Comparison of ENCODE assay signal across 20 mouse cellular contexts in the genomic region with DNA sequence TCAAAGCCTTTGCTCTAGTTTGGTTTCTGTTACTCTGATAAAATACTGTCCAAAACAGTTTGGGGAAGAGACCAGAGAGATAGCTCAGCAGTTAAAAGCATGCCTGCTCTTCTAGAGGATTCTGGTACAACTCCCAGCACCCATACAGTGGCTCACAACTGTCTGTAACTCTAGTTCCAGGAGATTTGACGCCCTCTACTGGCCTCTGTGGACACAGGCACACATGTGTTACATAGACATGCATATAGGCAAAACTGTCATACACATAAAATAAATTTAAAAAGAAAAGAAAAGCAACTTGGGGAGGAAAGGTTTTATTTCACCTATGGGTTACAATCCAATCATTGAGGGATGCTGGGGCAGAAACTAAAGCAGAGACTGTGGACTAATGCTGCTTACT. TPM values are rescaled to one million over a fixed set of nuclear protein-coding genes. Genes with fewer than 3 reads are reported as not detected.
A peak's percentile ranks its signal among the peaks of the same experiment; 100 is the strongest.
DNase-seq lines count a peak whose midpoint lies in the region; ATAC-seq and TF ChIP-seq lines count a peak whose summit lies in the region.
"Had no signal": no experiment of that assay in that cellular context is flagged by ENCODE, and none has a peak within 500 bp of the region (broad histone marks: within the 10 kb centered on the region; RNA-seq: fewer than 3 reads in every experiment).

No protein-coding gene starts in this region.

- H3K9me3 ChIP-seq in midbrain, postnatal 0 days (ENCODE audit: low read length) = no peaks in the 10 kb centered on the region
- no peaks in the 10 kb centered on the region for H3K9me3 ChIP-seq in midbrain, embryonic 16.5 days (replicated peaks; ENCODE audit: control insufficient read depth, low read length, poor library complexity, severe bottlenecking)
- H3K9me3 ChIP-seq in MEL (replicated peaks; ENCODE audit: insufficient read depth, low read length) = no peaks in the 10 kb centered on the region
- H3K9me3 ChIP-seq in stomach, postnatal 0 days (ENCODE audit: control insufficient read depth, low read length) = no peaks in the 10 kb centered on the region
- H3K9me3 ChIP-seq: embryonic facial prominence, embryonic 13.5 days; forebrain, embryonic 13.5 days; heart, embryonic 12.5 days; hindbrain, embryonic 10.5 days had no signal

- TF ChIP-seq EP300 in MEL (IDR thresholded peaks at IDR 0.05; ENCODE audit: low read depth in 1 of 2, low read length in 2 of 2) = no peak
- no peak for TF ChIP-seq EP300 in stomach, postnatal 0 days (optimal IDR thresholded peaks at IDR 0.05)

- TF ChIP-seq CTCF in layer of hippocampus, adult 2 months (conservative IDR thresholded peaks at IDR 0.05) = peak; percentile 33
- TF ChIP-seq CTCF in midbrain, postnatal 0 days (IDR thresholded peaks at IDR 0.05) = peak; percentile 22; the same call in 1 of the 2 replicates
- TF ChIP-seq CTCF in MEL (IDR thresholded peaks at IDR 0.05 in 2 of 3, conservative IDR thresholded peaks at IDR 0.05 in 1 of 3; ENCODE audit: control insufficient read depth in 1 of 3, insufficient read depth in 1 of 3, low read depth in 2 of 3, low read length in 3 of 3, poor library complexity in 1 of 3, severe bottlenecking in 1 of 3) = peak; percentile 17 to 55 (median 46); a peak in 5 of 6 replicates
- peak; percentile 24; the same call in 1 of the 2 replicates for TF ChIP-seq CTCF in stomach, postnatal 0 days (IDR thresholded peaks at IDR 0.05; ENCODE audit: low read depth)

- no peak for DNase-seq in layer of hippocampus, adult 2 months (ENCODE audit: low spot score in 2 of 2)
- DNase-seq in layer of hippocampus, postnatal 10 days (ENCODE audit: low spot score in 2 of 2) = no peak
- no peak for DNase-seq in midbrain, postnatal 0 days (ENCODE audit: low spot score)
- peak; percentile 47 for DNase-seq in MEL (ENCODE audit: low read depth, low spot score)
- no peak for DNase-seq in stomach, postnatal 0 days (ENCODE audit: low spot score)
- DNase-seq in right cerebral cortex, postnatal 10 days (ENCODE audit: low spot score in 2 of 2) = no peak
- DNase-seq in thymus, postnatal 4 days = no peak
- DNase-seq: adrenal gland, postnatal 14 days; cerebellum, adult 18-20 months; cerebellum, adult 9-11 months; cerebellum, postnatal 36 days; gastrocnemius, postnatal 25 days had no signal

- H3K4me3 ChIP-seq in layer of hippocampus, adult 2 months = no peak overlapping the region
- H3K4me3 ChIP-seq in midbrain, postnatal 0 days (ENCODE audit: low read depth, low read length) = no peak overlapping the region
- H3K4me3 ChIP-seq in midbrain, embryonic 16.5 days (ENCODE audit: low read depth, low read length) = no peak overlapping the region
- H3K4me3 ChIP-seq in MEL (ENCODE audit: control insufficient read depth in 1 of 2, insufficient read depth in 1 of 2, low read depth in 2 of 2, low read length in 2 of 2) = no peak overlapping the region
- no peak overlapping the region for H3K4me3 ChIP-seq in stomach, postnatal 0 days (ENCODE audit: low read depth, low read length)
- H3K4me3 ChIP-seq: embryonic facial prominence, embryonic 13.5 days; forebrain, embryonic 13.5 days; heart, embryonic 12.5 days; hindbrain, embryonic 10.5 days had no signal

- peak; percentile 52 for TF ChIP-seq RAD21 in MEL (IDR thresholded peaks at IDR 0.05; ENCODE audit: low read depth, low read length)

- no peak overlapping the region for H3K4me2 ChIP-seq in midbrain, postnatal 0 days (ENCODE audit: low read depth, low read length, poor library complexity, severe bottlenecking)
- no peak overlapping the region for H3K4me2 ChIP-seq in midbrain, embryonic 16.5 days (ENCODE audit: low read length)
- no peak overlapping the region for H3K4me2 ChIP-seq in stomach, postnatal 0 days (replicated peaks; ENCODE audit: low read depth)
- H3K4me2 ChIP-seq: embryonic facial prominence, embryonic 13.5 days; forebrain, embryonic 13.5 days; heart, embryonic 12.5 days; hindbrain, embryonic 14.5 days had no signal

- WGBS in midbrain, postnatal 0 days = 65% methylated on average over 1 of the region's 1 CpGs
- 71% methylated on average over 1 of the region's 1 CpGs for WGBS in midbrain, embryonic 16.5 days
- whole genome bisulfite sequencing in stomach, postnatal 0 days = 51% methylated on average over 1 of the region's 1 CpGs

- TF ChIP-seq POLR2A in MEL (IDR thresholded peaks at IDR 0.05; ENCODE audit: control insufficient read depth in 1 of 2, insufficient read depth in 1 of 2, low read depth in 1 of 2, low read length in 2 of 2, poor library complexity in 1 of 2) = no peak

- H3K79me2 ChIP-seq in MEL (ENCODE audit: control insufficient read depth, insufficient read depth, low read length, poor library complexity) = no peaks in the 10 kb centered on the region

- no peak overlapping the region for H3K27ac ChIP-seq in layer of hippocampus, adult 2 months
- H3K27ac ChIP-seq in midbrain, postnatal 0 days (ENCODE audit: low read depth, low read length) = no peak overlapping the region
- H3K27ac ChIP-seq in midbrain, embryonic 16.5 days (ENCODE audit: low read length) = no peak overlapping the region
- H3K27ac ChIP-seq in MEL (ENCODE audit: control insufficient read depth, low read depth, low read length) = no peak overlapping the region
- H3K27ac ChIP-seq in stomach, postnatal 0 days (replicated peaks) = no peak overlapping the region
- H3K27ac ChIP-seq: embryonic facial prominence, embryonic 13.5 days; forebrain, embryonic 13.5 days; hindbrain, embryonic 10.5 days; hindbrain, embryonic 14.5 days had no signal

- no peak for ATAC-seq in midbrain, postnatal 0 days (ENCODE audit: low FRiP score)
- no peak for ATAC-seq in midbrain, embryonic 16.5 days
- no peak for ATAC-seq in stomach, postnatal 0 days (ENCODE audit: low FRiP score, low TSS enrichment)
- ATAC-seq: activated CD4-positive, CD25-positive, alpha-beta regulatory T cell, adult 4 months; forebrain, embryonic 13.5 days; inflammation-experienced regulatory T-cells, adult 6 months had no signal

- H3K27me3 ChIP-seq in midbrain, postnatal 0 days (ENCODE audit: insufficient read depth, low read length) = no peaks in the 10 kb centered on the region
- no peaks in the 10 kb centered on the region for H3K27me3 ChIP-seq in midbrain, embryonic 16.5 days (ENCODE audit: control insufficient read depth, insufficient read depth, low read depth, low read length)
- no peaks in the 10 kb centered on the region for H3K27me3 ChIP-seq in MEL (ENCODE audit: control insufficient read depth in 1 of 2, insufficient read depth in 2 of 2, low read length in 2 of 2)
- H3K27me3 ChIP-seq in stomach, postnatal 0 days (ENCODE audit: control insufficient read depth, insufficient read depth, low read length) = no peaks in the 10 kb centered on the region
- H3K27me3 ChIP-seq: embryonic facial prominence, embryonic 13.5 days; forebrain, embryonic 13.5 days; heart, embryonic 12.5 days had no signal

- peaks cover 53% of the 10 kb centered on the region for H3K36me3 ChIP-seq in midbrain, postnatal 0 days (ENCODE audit: insufficient read depth, low read length)
- peaks cover 36% of the 10 kb centered on the region for H3K36me3 ChIP-seq in midbrain, embryonic 16.5 days (ENCODE audit: control insufficient read depth, insufficient read depth, low read length)
- H3K36me3 ChIP-seq in MEL (ENCODE audit: control insufficient read depth in 1 of 2, insufficient read depth in 2 of 2, low read length in 2 of 2) = peaks cover 0 to 13% of the 10 kb centered on the region in 2 experiments; a peak in 2 of 4 replicates
- H3K36me3 ChIP-seq in stomach, postnatal 0 days (ENCODE audit: control insufficient read depth, insufficient read depth, low read length) = peaks cover 9% of the 10 kb centered on the region; the same call in 1 of the 2 replicates

- no peaks in the 10 kb centered on the region for H3K4me1 ChIP-seq in midbrain, postnatal 0 days (ENCODE audit: insufficient read depth, low read length)
- no peaks in the 10 kb centered on the region for H3K4me1 ChIP-seq in midbrain, embryonic 16.5 days (ENCODE audit: control insufficient read depth, insufficient read depth, low read length)
- H3K4me1 ChIP-seq in MEL (ENCODE audit: control insufficient read depth in 1 of 2, insufficient read depth in 2 of 2, low read length in 2 of 2) = no peaks in the 10 kb centered on the region
- H3K4me1 ChIP-seq in stomach, postnatal 0 days (replicated peaks; ENCODE audit: control insufficient read depth, insufficient read depth) = no peaks in the 10 kb centered on the region
- H3K4me1 ChIP-seq: embryonic facial prominence, embryonic 13.5 days; forebrain, embryonic 13.5 days; heart, embryonic 12.5 days; hindbrain, embryonic 10.5 days had no signal

- H3K9ac ChIP-seq in midbrain, postnatal 0 days (replicated peaks; ENCODE audit: low read length, poor library complexity, severe bottlenecking) = no peak overlapping the region
- H3K9ac ChIP-seq in midbrain, embryonic 16.5 days (ENCODE audit: low read depth, low read length) = no peak overlapping the region
- H3K9ac ChIP-seq in MEL (ENCODE audit: control insufficient read depth, low read depth, low read length, poor library complexity, severe bottlenecking) = no peak overlapping the region
- no peak overlapping the region for H3K9ac ChIP-seq in stomach, postnatal 0 days (ENCODE audit: low read length)
- H3K9ac ChIP-seq: embryonic facial prominence, embryonic 13.5 days; forebrain, embryonic 13.5 days; heart, embryonic 12.5 days; hindbrain, embryonic 14.5 days had no signal

RNA-seq across cellular contexts. Expression of a gene that starts 24.1 kb away (rescaled TPM):
- total RNA-seq in layer of hippocampus, adult 2 months (2021) = 100 to 1,000 TPM; 163 to 168 TPM
- total RNA-seq in layer of hippocampus, postnatal 10 days (2021) = 100 to 1,000 TPM; 147 to 149 TPM
- 68.1 and 68.3 TPM in 2 replicates for total RNA-seq in midbrain, postnatal 0 days (2014; rRNA removed)
- polyA plus RNA-seq in midbrain, postnatal 0 days (2015; fragmentation: Nextera tagmentation; extraction: Ambion mirVana) = 19.0 and 19.9 TPM in 2 replicates
- polyA plus RNA-seq in midbrain, embryonic 16.5 days (2015; fragmentation: Nextera tagmentation; extraction: Ambion mirVana) = 27.8 and 29.4 TPM in 2 replicates
- total RNA-seq in MEL (2012; rRNA removed) = under 0.01 TPM in 1 of 2 replicates, not detected in the other
- under 1 TPM in 1 of 2 experiments, not detected in 1; 0.03 TPM for polyA plus RNA-seq in MEL (2012; ENCODE audit: insufficient read depth in 1 of 2, insufficient read length in 2 of 2, low read depth in 1 of 2, low replicate concordance in 2 of 2, missing spikeins in 1 of 2)
- 0.98 and 1.7 TPM in 2 replicates for polyA plus RNA-seq in stomach, postnatal 0 days (2015; fragmentation: Nextera tagmentation; extraction: Ambion mirVana)

RNA-seq across cellular contexts. Expression of a gene that starts 36.5 kb away (rescaled TPM):
- total RNA-seq in layer of hippocampus, adult 2 months (2021) = 10 to 100 TPM; 17.3 to 21.2 TPM
- total RNA-seq in layer of hippocampus, postnatal 10 days (2021) = 1 to 10 TPM; 3.7 to 4.0 TPM
- total RNA-seq in midbrain, postnatal 0 days (2014; rRNA removed) = 2.3 and 2.7 TPM in 2 replicates
- 4.0 and 4.7 TPM in 2 replicates for polyA plus RNA-seq in midbrain, postnatal 0 days (2015; fragmentation: Nextera tagmentation; extraction: Ambion mirVana)
- polyA plus RNA-seq in midbrain, embryonic 16.5 days (2015; fragmentation: Nextera tagmentation; extraction: Ambion mirVana) = 2.8 and 3.1 TPM in 2 replicates
- total RNA-seq in MEL (2012; rRNA removed) = 0.13 and 0.19 TPM in 2 replicates
- polyA plus RNA-seq in MEL (2012; ENCODE audit: insufficient read depth in 1 of 2, insufficient read length in 2 of 2, low read depth in 1 of 2, low replicate concordance in 2 of 2, missing spikeins in 1 of 2) = under 1 TPM in 1 of 2 experiments, not detected in 1; 0.18 TPM
- 3.0 and 4.5 TPM in 2 replicates for polyA plus RNA-seq in stomach, postnatal 0 days (2015; fragmentation: Nextera tagmentation; extraction: Ambion mirVana)

RNA-seq across cellular contexts. Expression of a gene that starts 36.6 kb away (rescaled TPM):
- not detected for total RNA-seq in layer of hippocampus, adult 2 months (2021)
- under 1 TPM in 1 of 2 experiments, not detected in 1; 0.13 TPM for total RNA-seq in layer of hippocampus, postnatal 10 days (2021)
- total RNA-seq in midbrain, postnatal 0 days (2014; rRNA removed) = 0.24 TPM in 1 of 2 replicates, not detected in the other
- polyA plus RNA-seq in midbrain, postnatal 0 days (2015; fragmentation: Nextera tagmentation; extraction: Ambion mirVana) = 0.26 and 0.28 TPM in 2 replicates
- 0.60 and 0.65 TPM in 2 replicates for polyA plus RNA-seq in midbrain, embryonic 16.5 days (2015; fragmentation: Nextera tagmentation; extraction: Ambion mirVana)
- 0.15 and 0.46 TPM in 2 replicates for total RNA-seq in MEL (2012; rRNA removed)
- polyA plus RNA-seq in MEL (2012; ENCODE audit: insufficient read depth in 1 of 2, insufficient read length in 2 of 2, low read depth in 1 of 2, low replicate concordance in 2 of 2, missing spikeins in 1 of 2) = 1 to 10 TPM in 1 of 2 experiments, not detected in 1; 1.2 TPM
- polyA plus RNA-seq in stomach, postnatal 0 days (2015; fragmentation: Nextera tagmentation; extraction: Ambion mirVana) = 0.05 and 0.28 TPM in 2 replicates
- total RNA-seq: adrenal gland, postnatal 14 days had no signal

RNA-seq across cellular contexts. Expression of a gene that starts 43.4 kb away (rescaled TPM):
- under 1 TPM; 0.37 to 0.38 TPM for total RNA-seq in layer of hippocampus, adult 2 months (2021)
- total RNA-seq in layer of hippocampus, postnatal 10 days (2021) = 1 to 10 TPM in 1 of 2 experiments, under 1 TPM in 1; 0.80 to 1.0 TPM
- 0.77 TPM in 1 of 2 replicates, not detected in the other for total RNA-seq in midbrain, postnatal 0 days (2014; rRNA removed)
- 0.23 and 0.42 TPM in 2 replicates for polyA plus RNA-seq in midbrain, postnatal 0 days (2015; fragmentation: Nextera tagmentation; extraction: Ambion mirVana)
- polyA plus RNA-seq in midbrain, embryonic 16.5 days (2015; fragmentation: Nextera tagmentation; extraction: Ambion mirVana) = not detected in 2 replicates
- total RNA-seq in MEL (2012; rRNA removed) = 8.1 and 13.0 TPM in 2 replicates
- polyA plus RNA-seq in MEL (2012; ENCODE audit: insufficient read depth in 1 of 2, insufficient read length in 2 of 2, low read depth in 1 of 2, low replicate concordance in 2 of 2, missing spikeins in 1 of 2) = 10 to 100 TPM in 1 of 2 experiments, not detected in 1; 42.4 TPM
- 0.27 and 0.53 TPM in 2 replicates for polyA plus RNA-seq in stomach, postnatal 0 days (2015; fragmentation: Nextera tagmentation; extraction: Ambion mirVana)
- polyA plus RNA-seq: forebrain, embryonic 13.5 days; heart, embryonic 12.5 days; hindbrain, embryonic 14.5 days had no signal

Comparison
In these comparisons a context has a peak if more than half of its experiments do, and no peak if none do; other contexts are left out.
1. RNA of a gene that starts 24.1 kb away (total RNA-seq): 163 to 168 TPM in layer of hippocampus, adult 2 months, 147 to 149 TPM in layer of hippocampus, postnatal 10 days and 68.1 to 68.3 TPM in midbrain, postnatal 0 days; under 0.01 TPM in MEL; every median in the first group is over 10 times any median in the second.
2. Peak in every context shown above with its lines, with median percentiles within 50 percentile points of each other: CTCF ChIP-seq.